Mouse (Mus musculus): ENCODE results near the gene Tmem121.
"Not testable (repeated sequence)": the region's sequence is repeated elsewhere in the genome, so short reads cannot be mapped to it uniquely, and the experiment has no call there.

Gene Tmem121

GRCm38 (mm10) chr12:113220447-113220846, 34.7 kb downstream of the Tmem121 start:
- no peak for DNase-seq (ENCODE audit: extremely low spot score)

- no peak for DNase-seq (ENCODE audit: extremely low spot score)
Observed at GRCm38 (mm10) chr12:113221289-113221688, 35.6 kb downstream of the Tmem121 start.

DNA sequence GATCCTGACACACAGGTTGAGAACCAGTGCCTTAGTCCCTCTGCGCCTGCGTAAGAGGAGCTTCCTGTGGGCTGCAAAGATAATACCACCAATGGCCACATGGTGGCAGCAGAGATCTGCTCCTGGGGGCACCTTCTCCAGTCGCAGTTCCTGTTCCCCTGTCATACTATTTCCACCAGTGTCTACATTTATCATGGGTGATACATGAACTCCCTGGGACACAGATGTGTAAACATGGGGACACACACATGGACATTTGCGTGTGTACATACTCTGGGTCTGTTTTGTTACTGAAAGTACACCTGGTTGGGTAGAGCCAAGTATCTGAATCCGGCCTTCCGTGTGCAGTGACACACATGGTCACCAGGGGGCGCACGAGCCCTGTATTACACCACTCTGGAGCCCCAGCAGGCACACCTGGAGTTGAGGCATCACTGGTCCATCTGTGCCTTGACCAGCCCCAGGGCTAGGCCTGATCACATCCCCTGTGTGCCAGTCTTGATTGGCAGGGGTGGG, 36.4 kb downstream of the Tmem121 start:
- DNase-seq (ENCODE audit: extremely low spot score) = peak; percentile 89

GRCm38 (mm10) chr12:113222748-113223147, 37.0 kb downstream of the Tmem121 start:
- no peak for DNase-seq (ENCODE audit: extremely low spot score)

DNA sequence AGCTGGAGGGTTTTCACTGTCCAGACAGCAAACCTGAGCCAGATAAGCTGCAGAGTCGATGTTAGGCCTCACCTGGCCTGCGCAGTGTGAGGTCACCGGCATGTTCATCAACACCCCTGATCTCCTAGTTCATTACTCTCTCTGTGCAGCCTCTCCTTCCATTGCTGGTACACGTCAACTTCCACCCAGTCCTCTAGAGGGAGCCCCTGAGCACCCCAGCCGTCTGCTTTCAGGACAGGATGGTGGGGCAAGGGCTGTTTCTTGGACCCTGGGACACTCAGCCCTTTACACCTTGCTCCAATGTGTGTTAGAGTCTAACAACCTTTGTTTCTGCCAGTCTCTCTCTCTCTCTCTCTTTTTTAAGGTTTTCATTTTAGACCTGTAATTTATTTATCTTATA, 38.5 kb downstream of the Tmem121 start:
- no peak for DNase-seq (ENCODE audit: extremely low spot score)

- DNase-seq (ENCODE audit: extremely low spot score) = no peak
Observed at GRCm38 (mm10) chr12:113224687-113225091, 39.0 kb downstream of the Tmem121 start.

GRCm38 (mm10) chr12:113227970-113228593, 42.4 kb downstream of the Tmem121 start:
- DNase-seq (ENCODE audit: extremely low spot score) = no peak

- DNase-seq (ENCODE audit: extremely low spot score) = no peak
Observed at GRCm38 (mm10) chr12:113230741-113231140, 45.0 kb downstream of the Tmem121 start.

- DNase-seq (ENCODE audit: extremely low spot score) = not testable (repeated sequence)
Observed at GRCm38 (mm10) chr12:113231551-113232263, 46.0 kb downstream of the Tmem121 start.

- DNase-seq (ENCODE audit: extremely low spot score) = not testable (repeated sequence)
Observed at GRCm38 (mm10) chr12:113232264-113232750, 46.6 kb downstream of the Tmem121 start.
